Mouse (Mus musculus) limb, embryonic 14.5 days (tissue): Measurements from ENCODE around the gene Slc35a1. TPM values are rescaled to one million over a fixed set of nuclear protein-coding genes. Genes with fewer than 3 reads are reported as not detected.

Experiments
- ATAC-seq: fragments of 200-750 bp; cut with Nextera tagmentation; 2 replicates; pipeline ENCODE4 v1.8.0; 2017; ENCODE audit warnings: low read depth, moderate number of reproducible peaks, moderate TSS enrichment; ENCODE audit not compliant: low FRiP score
- DNase-seq: peaks from one replicate; pipeline ENCODE4 v3.0.0-alpha.2; 2015; ENCODE audit warnings: low spot score
- H3K27ac ChIP-seq: fragments of 300-500 bp; sonication (generic); replicated peaks from 2 replicates; pipeline ENCODE4 v1.5.1; 2014; ENCODE audit warnings: low read depth, mild to moderate bottlenecking, low read length, moderate library complexity, mixed read lengths
- H3K27me3 ChIP-seq: fragments of 300-500 bp; sonication (generic); 2 replicates; pipeline ENCODE4 v1.6.1; 2014; ENCODE audit warnings: low read length, mixed read lengths; ENCODE audit not compliant: control insufficient read depth, insufficient read depth
- H3K36me3 ChIP-seq: fragments of 300-500 bp; sonication (generic); 2 replicates; pipeline ENCODE4 v1.6.1; 2014; ENCODE audit warnings: mild to moderate bottlenecking, low read length, moderate library complexity, mixed read lengths; ENCODE audit not compliant: control insufficient read depth, insufficient read depth
- H3K4me1 ChIP-seq: fragments of 300-500 bp; sonication (generic); 2 replicates; pipeline ENCODE4 v1.6.1; 2014; ENCODE audit warnings: antibody characterized with exemption, low read length, mixed read lengths; ENCODE audit not compliant: control insufficient read depth, insufficient read depth
- H3K4me2 ChIP-seq: fragments of 300-500 bp; sonication (generic); replicated peaks from 2 replicates; pipeline ENCODE4 v1.6.1; 2014; ENCODE audit warnings: low read depth, mild to moderate bottlenecking, low read length, moderate library complexity; ENCODE audit not compliant: severe bottlenecking
- H3K4me3 ChIP-seq: fragments of 300-500 bp; sonication (generic); replicated peaks from 2 replicates; pipeline ENCODE4 v1.5.1; 2014; ENCODE audit warnings: low read length
- H3K9ac ChIP-seq: fragments of 300-500 bp; sonication (generic); 2 replicates; pipeline ENCODE4 v1.6.1; 2014; ENCODE audit warnings: mild to moderate bottlenecking, low read depth, low read length, moderate library complexity; ENCODE audit not compliant: severe bottlenecking
- H3K9me3 ChIP-seq: fragments of 300-500 bp; sonication (generic); 2 replicates; pipeline ENCODE4 v1.6.1; 2016; ENCODE audit warnings: low read length; ENCODE audit not compliant: control insufficient read depth
- POLR2A ChIP-seq: fragments of 200-500 bp; IDR thresholded peaks from 2 replicates; pipeline ENCODE4 v1.8.0; 2012; ENCODE audit warnings: inconsistent platforms, mild to moderate bottlenecking, moderate library complexity, borderline replicate concordance; ENCODE audit not compliant: insufficient read depth, insufficient read length; ENCODE audit errors: extremely low read depth
- WGBS: fragments of 180-500 bp; shearing (Covaris S2); extraction: QIAGEN DNeasy Blood & Tissue Kit; methylation state at CpG from one replicate; pipeline ENCODE4 v1.1.7; 2014; 5-methylcytosine and 5-hydroxymethylcytosine counted together
- polyA plus RNA-seq, 2 experiments: library from polyadenylated mRNA; depleted of rRNA in 1 of 2; stranded (reverse) in 1 of 2; unstranded in 1 of 2; fragments of >200 nt; fragmentation: Nextera tagmentation in 1 of 2; extraction: Ambion mirVana in 1 of 2; gene quantifications; 2 replicates each; pipeline versions ENCODE4 v1.2.1 to v1.2.3; 2012 to 2014

Slc35a1 gene
- polyA plus RNA-seq, 2 experiments = 26.8 to 34.5 TPM

GRCm38 (mm10) chr4:34680530-34680929 lies 6.7 kb downstream of the Slc35a1 start:
- Histone ChIP-seq H3K27ac (no peak overlapping the region), H3K9ac (no peak overlapping the region), H3K27me3 (no peaks in the 10 kb centered on the region), H3K4me2 (no peak overlapping the region), H3K36me3 (peaks cover 34% of the 10 kb centered on the region), H3K9me3 (no peaks in the 10 kb centered on the region), H3K4me1 (peaks cover 3% of the 10 kb centered on the region; the same call in 1 of the 2 replicates), H3K4me3 (no peak overlapping the region)
- TF ChIP-seq POLR2A = no peak
- WGBS = 81% methylated on average over 5 of the region's 5 CpGs
- no peak for DNase-seq
- ATAC-seq = no peak

GRCm38 (mm10) chr4:34673721-34674120 lies 13.5 kb downstream of the Slc35a1 start:
- no peak overlapping the region for H3K4me3 ChIP-seq
- DNase-seq = no peak

GRCm38 (mm10) chr4:34667923-34668322 lies 19.3 kb downstream of the Slc35a1 start:
- no peak overlapping the region for H3K9ac ChIP-seq
- TF ChIP-seq POLR2A = no peak
- DNase-seq (no peak), ATAC-seq (no peak)
- no peak overlapping the region for H3K4me2 ChIP-seq
- peaks cover 54% of the 10 kb centered on the region for H3K36me3 ChIP-seq
- WGBS = 91% methylated on average over 5 of the region's 5 CpGs
- H3K4me3 ChIP-seq = no peak overlapping the region
- no peaks in the 10 kb centered on the region for H3K9me3 ChIP-seq
- no peak overlapping the region for H3K27ac ChIP-seq
- no peaks in the 10 kb centered on the region for H3K4me1 ChIP-seq
- no peaks in the 10 kb centered on the region for H3K27me3 ChIP-seq

More at GRCm38 (mm10) chr4:34673721-34674120, 13.5 kb downstream of the Slc35a1 start:
- H3K4me2 ChIP-seq = no peak overlapping the region
- no peaks in the 10 kb centered on the region for H3K4me1 ChIP-seq
- no peak overlapping the region for H3K27ac ChIP-seq
- H3K9me3 ChIP-seq = no peaks in the 10 kb centered on the region
- TF ChIP-seq POLR2A = no peak
- peaks cover 38% of the 10 kb centered on the region for H3K36me3 ChIP-seq
- ATAC-seq = no peak
- H3K9ac ChIP-seq = no peak overlapping the region
- no peaks in the 10 kb centered on the region for H3K27me3 ChIP-seq
- 88% methylated on average over 5 of the region's 5 CpGs for WGBS

- Histone ChIP-seq H3K9me3 (no peaks in the 10 kb centered on the region), H3K4me1 (no peaks in the 10 kb centered on the region), H3K27ac (no peak overlapping the region), H3K4me2 (no peak overlapping the region), H3K36me3 (peaks cover 79% of the 10 kb centered on the region), H3K4me3 (no peak overlapping the region), H3K9ac (no peak overlapping the region), H3K27me3 (no peaks in the 10 kb centered on the region)
- DNase-seq (no peak), ATAC-seq (no peak)
- WGBS = 86% methylated on average over 6 of the region's 6 CpGs
- no peak for TF ChIP-seq POLR2A
Measured at GRCm38 (mm10) chr4:34661927-34662326, 25.3 kb downstream of the Slc35a1 start.

GRCm38 (mm10) chr4:34661514-34661913 lies 25.7 kb downstream of the Slc35a1 start:
- no peak overlapping the region for H3K27ac ChIP-seq
- H3K36me3 ChIP-seq = peaks cover 81% of the 10 kb centered on the region
- no peaks in the 10 kb centered on the region for H3K9me3 ChIP-seq
- ATAC-seq (no peak), DNase-seq (no peak)
- TF ChIP-seq POLR2A = no peak
- no peaks in the 10 kb centered on the region for H3K27me3 ChIP-seq
- H3K4me3 ChIP-seq = no peak overlapping the region
- no peaks in the 10 kb centered on the region for H3K4me1 ChIP-seq
- H3K9ac ChIP-seq = no peak overlapping the region
- no peak overlapping the region for H3K4me2 ChIP-seq
- WGBS = 100% methylated on average over 2 of the region's 2 CpGs

GRCm38 (mm10) chr4:34659012-34659411 lies 28.2 kb downstream of the Slc35a1 start:
- ATAC-seq (no peak), DNase-seq (no peak)
- Histone ChIP-seq H3K36me3 (peaks cover 81% of the 10 kb centered on the region), H3K27me3 (no peaks in the 10 kb centered on the region), H3K27ac (no peak overlapping the region), H3K9ac (no peak overlapping the region), H3K4me3 (no peak overlapping the region), H3K4me2 (no peak overlapping the region), H3K4me1 (no peaks in the 10 kb centered on the region), H3K9me3 (no peaks in the 10 kb centered on the region)
- no peak for TF ChIP-seq POLR2A
- WGBS = 84% methylated on average over 2 of the region's 2 CpGs
